Mouse (Mus musculus): ENCODE data around the gene Mttp.
A peak's percentile ranks its signal among the peaks of the same experiment; 100 is the strongest.
"Not testable (repeated sequence)": the region's sequence is repeated elsewhere in the genome, so short reads cannot be mapped to it uniquely, and the experiment has no call there.

Gene Mttp

GRCm38 (mm10) chr3:138144642-138145171 is at the start of gene Mttp:
Gene Mttp (minus strand): TSS chr3:138144968.
- DNase-seq, result peak; percentile 81

- no peak for DNase-seq
Measured at GRCm38 (mm10) chr3:138193683-138194302, 49.0 kb upstream of the Mttp start, which contains the start of gene 4930579F01Rik. Gene 4930579F01Rik (minus strand): TSS chr3:138193825.

- no peak for DNase-seq
Measured at GRCm38 (mm10) chr3:138192260-138192659, 47.5 kb upstream of the Mttp start.

- DNase-seq, result no peak
Measured at GRCm38 (mm10) chr3:138185995-138186930, 41.5 kb upstream of the Mttp start.

GRCm38 (mm10) chr3:138185290-138185689 is 40.5 kb upstream of the Mttp start:
- no peak for DNase-seq

- DNase-seq, result no peak
Measured at GRCm38 (mm10) chr3:138183371-138183770, 38.6 kb upstream of the Mttp start.

- DNase-seq, result no peak
Measured at GRCm38 (mm10) chr3:138182019-138182418, 37.3 kb upstream of the Mttp start.

GRCm38 (mm10) chr3:138175551-138175950 is 30.8 kb upstream of the Mttp start:
- no peak for DNase-seq

GRCm38 (mm10) chr3:138173291-138173690 is 28.5 kb upstream of the Mttp start:
- no peak for DNase-seq

GRCm38 (mm10) chr3:138162553-138163183 is 17.9 kb upstream of the Mttp start:
- no peak for DNase-seq

- DNase-seq, result no peak
Measured at GRCm38 (mm10) chr3:138161623-138162022, 16.9 kb upstream of the Mttp start.

- no peak for DNase-seq
Measured at GRCm38 (mm10) chr3:138156651-138157050, 11.9 kb upstream of the Mttp start.

- DNase-seq, result no peak
Measured at GRCm38 (mm10) chr3:138155062-138155461, 10.3 kb upstream of the Mttp start.

- DNase-seq, result no peak
Measured at GRCm38 (mm10) chr3:138148811-138149210, 4.0 kb upstream of the Mttp start.

GRCm38 (mm10) chr3:138144060-138144641 is 617 bp downstream of the Mttp start:
- DNase-seq, result no peak

- DNase-seq, result peak; percentile 99
Measured at GRCm38 (mm10) chr3:138143315-138144059, 1.3 kb downstream of the Mttp start, which contains the start of gene Trmt10a. Gene Trmt10a (plus strand): TSS chr3:138143448.

- DNase-seq, result no peak
Measured at GRCm38 (mm10) chr3:138142733-138143314, 1.9 kb downstream of the Mttp start.

GRCm38 (mm10) chr3:138142052-138142732 is 2.6 kb downstream of the Mttp start:
- peak; percentile 9 to 22 for DNase-seq

- no peak for DNase-seq
Measured at GRCm38 (mm10) chr3:138139663-138140062, 5.1 kb downstream of the Mttp start.

- DNase-seq, result not testable (repeated sequence)
Measured at GRCm38 (mm10) chr3:138138146-138138545, 6.6 kb downstream of the Mttp start.

GRCm38 (mm10) chr3:138134528-138134927 is 10.2 kb downstream of the Mttp start:
- DNase-seq, result no peak

Measured in cerebellum, adult 18-20 months (tissue).